Mouse (Mus musculus) MEL (cell line): ENCODE results near the gene Akt3. TPM values are rescaled to one million over a fixed set of nuclear protein-coding genes. Genes with fewer than 3 reads are reported as not detected.

Source experiments
- DNase-seq: peaks from one replicate; pipeline ENCODE4 v3.0.0; 2011; ENCODE audit warnings: low read depth, low spot score
- H3K27ac ChIP-seq: 2 replicates; pipeline ENCODE4 v1.5.1; 2012; ENCODE audit warnings: low read depth, mild to moderate bottlenecking, control low read depth, low read length, moderate library complexity; ENCODE audit not compliant: control insufficient read depth
- H3K27me3 ChIP-seq, 2 experiments: fragments of 150-350 bp in 1 of 2; sonication (generic) in 1 of 2; 2 replicates each; pipeline ENCODE4 v1.6.1; 2012; ENCODE audit warnings: low read length in 2 of 2, mild to moderate bottlenecking in 2 of 2, improper control_type of control experiment in 1 of 2, moderate library complexity in 1 of 2; ENCODE audit not compliant: insufficient read depth in 2 of 2, control insufficient read depth in 1 of 2
- H3K36me3 ChIP-seq, 2 experiments: 2 replicates each; pipeline ENCODE4 v1.6.1; 2012 to 2014; ENCODE audit warnings: low read length in 2 of 2, improper control_type of control experiment in 1 of 2, inconsistent platforms in 1 of 2, mild to moderate bottlenecking in 1 of 2; ENCODE audit not compliant: insufficient read depth in 2 of 2, control insufficient read depth in 1 of 2
- H3K4me1 ChIP-seq, 2 experiments: fragments of 150-350 bp in 1 of 2; sonication (generic) in 1 of 2; 2 replicates each; pipeline ENCODE4 v1.6.1; 2012; ENCODE audit warnings: low read length in 2 of 2, improper control_type of control experiment in 1 of 2, mild to moderate bottlenecking in 1 of 2; ENCODE audit not compliant: insufficient read depth in 2 of 2, control insufficient read depth in 1 of 2
- H3K4me3 ChIP-seq, 2 experiments: fragments of 150-350 bp in 1 of 2; sonication (generic) in 1 of 2; 2 replicates each; pipeline ENCODE4 v1.5.1; 2012; ENCODE audit warnings: low read depth in 2 of 2, low read length in 2 of 2, mild to moderate bottlenecking in 2 of 2, moderate library complexity in 2 of 2, control low read depth in 1 of 2, improper control_type of control experiment in 1 of 2; ENCODE audit not compliant: control insufficient read depth in 1 of 2, insufficient read depth in 1 of 2
- H3K79me2 ChIP-seq: 2 replicates; pipeline ENCODE4 v1.6.1; 2012; ENCODE audit warnings: mild to moderate bottlenecking, low read length, moderate library complexity; ENCODE audit not compliant: control insufficient read depth, poor library complexity, insufficient read depth
- H3K9ac ChIP-seq: 2 replicates; pipeline ENCODE4 v1.6.1; 2012; ENCODE audit warnings: low read depth, mild to moderate bottlenecking, control low read depth, low read length, moderate library complexity; ENCODE audit not compliant: control insufficient read depth, poor library complexity, severe bottlenecking
- H3K9me3 ChIP-seq: fragments of 150-350 bp; sonication (generic); replicated peaks from 2 replicates; pipeline ENCODE4 v1.6.1; 2012; ENCODE audit warnings: mild to moderate bottlenecking, low read length, improper control_type of control experiment, moderate library complexity; ENCODE audit not compliant: insufficient read depth
- BHLHE40 ChIP-seq: IDR thresholded peaks from 2 replicates; pipeline ENCODE4 v1.6.1; 2012; ENCODE audit warnings: low read depth, mild to moderate bottlenecking, inconsistent platforms, low read length, improper control_type of control experiment, borderline replicate concordance
- CHD1 ChIP-seq: IDR thresholded peaks from 2 replicates; pipeline ENCODE4 v1.6.1; 2012; ENCODE audit warnings: low read depth, mild to moderate bottlenecking, inconsistent platforms, low read length, improper control_type of control experiment
- CHD2 ChIP-seq: IDR thresholded peaks from 2 replicates; pipeline ENCODE4 v1.6.1; 2011; ENCODE audit warnings: low read length, improper control_type of control experiment
- ELF1 ChIP-seq: IDR thresholded peaks from 2 replicates; pipeline ENCODE4 v1.6.1; 2014; ENCODE audit warnings: low read depth, mild to moderate bottlenecking, inconsistent platforms, low read length, improper control_type of control experiment, moderate library complexity
- EP300 ChIP-seq, 2 experiments: IDR thresholded peaks; 2 replicates each; pipeline ENCODE4 v1.6.1; 2011; ENCODE audit warnings: improper control_type of control experiment in 2 of 2, low read length in 2 of 2, low read depth in 1 of 2, mild to moderate bottlenecking in 1 of 2
- HCFC1 ChIP-seq: IDR thresholded peaks from 2 replicates; pipeline ENCODE4 v1.6.1; 2012; ENCODE audit warnings: low read depth, mild to moderate bottlenecking, inconsistent platforms, low read length, improper control_type of control experiment, moderate library complexity
- JUND ChIP-seq: IDR thresholded peaks from 2 replicates; pipeline ENCODE4 v1.6.1; 2011; ENCODE audit warnings: low read depth, mild to moderate bottlenecking, improper control_type of control experiment, low read length
- KAT2A ChIP-seq: conservative IDR thresholded peaks from 2 replicates; pipeline ENCODE4 v1.6.1; 2012; ENCODE audit warnings: low read depth, low read length, improper control_type of control experiment, inconsistent platforms
- MAFK ChIP-seq: IDR thresholded peaks from 2 replicates; pipeline ENCODE4 v1.6.1; 2011; ENCODE audit warnings: low read depth, mild to moderate bottlenecking, low read length, improper control_type of control experiment, borderline replicate concordance
- MAX ChIP-seq: IDR thresholded peaks from 2 replicates; pipeline ENCODE4 v1.6.1; 2011; ENCODE audit warnings: low read length, improper control_type of control experiment
- MAZ ChIP-seq: IDR thresholded peaks from 2 replicates; pipeline ENCODE4 v1.6.1; 2012; ENCODE audit warnings: low read depth, mild to moderate bottlenecking, inconsistent platforms, low read length, improper control_type of control experiment
- MEF2A ChIP-seq: IDR thresholded peaks from 2 replicates; pipeline ENCODE4 v1.6.1; 2014; ENCODE audit warnings: low read depth, mild to moderate bottlenecking, inconsistent platforms, low read length, improper control_type of control experiment; ENCODE audit not compliant: poor library complexity, insufficient replicate concordance, severe bottlenecking; ENCODE audit errors: extremely low read depth
- MXI1 ChIP-seq: IDR thresholded peaks from 2 replicates; pipeline ENCODE4 v1.6.1; 2011; ENCODE audit warnings: mild to moderate bottlenecking, low read depth, low read length, improper control_type of control experiment
- MYB ChIP-seq: IDR thresholded peaks from 2 replicates; pipeline ENCODE4 v1.6.1; 2011; ENCODE audit warnings: mild to moderate bottlenecking, low read depth, low read length, improper control_type of control experiment
- MYC ChIP-seq: IDR thresholded peaks from 2 replicates; pipeline ENCODE4 v1.6.1; 2011; ENCODE audit warnings: low read depth, mild to moderate bottlenecking, low read length, improper control_type of control experiment, moderate library complexity
- POLR2A ChIP-seq, 2 experiments: IDR thresholded peaks; 2 replicates each; pipeline ENCODE4 v1.6.1; 2011 to 2012; ENCODE audit warnings: low read length in 2 of 2, mild to moderate bottlenecking in 2 of 2, control low read depth in 1 of 2, improper control_type of control experiment in 1 of 2, low read depth in 1 of 2, moderate library complexity in 1 of 2; ENCODE audit not compliant: control insufficient read depth in 1 of 2, insufficient read depth in 1 of 2, poor library complexity in 1 of 2
- POLR2AphosphoS2 ChIP-seq: IDR thresholded peaks from 2 replicates; pipeline ENCODE4 v1.6.1; 2011; ENCODE audit warnings: low read length, improper control_type of control experiment
- POLR2AphosphoS5 ChIP-seq: IDR thresholded peaks from 2 replicates; pipeline ENCODE4 v1.6.1; 2012; ENCODE audit warnings: low read depth, borderline replicate concordance, mild to moderate bottlenecking, inconsistent platforms, low read length, moderate library complexity, mixed read lengths
- RAD21 ChIP-seq: IDR thresholded peaks from 2 replicates; pipeline ENCODE4 v1.6.1; 2011; ENCODE audit warnings: mild to moderate bottlenecking, low read depth, low read length, improper control_type of control experiment
- RCOR1 ChIP-seq: IDR thresholded peaks from 2 replicates; pipeline ENCODE4 v1.6.1; 2012; ENCODE audit warnings: low read depth, mild to moderate bottlenecking, inconsistent platforms, low read length, improper control_type of control experiment
- SIN3A ChIP-seq: IDR thresholded peaks from 2 replicates; pipeline ENCODE4 v1.6.1; 2012; ENCODE audit warnings: low read length, improper control_type of control experiment, inconsistent platforms
- SMC3 ChIP-seq: IDR thresholded peaks from 2 replicates; pipeline ENCODE4 v1.6.1; 2011; ENCODE audit warnings: low read depth, low read length, improper control_type of control experiment
- TAL1 ChIP-seq: IDR thresholded peaks from 2 replicates; pipeline ENCODE4 v1.6.1; 2012; ENCODE audit warnings: mild to moderate bottlenecking, inconsistent platforms, low read length, moderate library complexity, mixed read lengths
- TBP ChIP-seq: IDR thresholded peaks from 2 replicates; pipeline ENCODE4 v1.8.0; 2011; ENCODE audit warnings: low read depth, low read length, improper control_type of control experiment
- UBTF ChIP-seq: IDR thresholded peaks from 2 replicates; pipeline ENCODE4 v1.6.1; 2012; ENCODE audit warnings: low read depth, mild to moderate bottlenecking, inconsistent platforms, low read length, improper control_type of control experiment, moderate library complexity, borderline replicate concordance; ENCODE audit not compliant: insufficient read depth
- USF1 ChIP-seq: IDR thresholded peaks from 2 replicates; pipeline ENCODE4 v1.6.1; 2014; ENCODE audit warnings: low read depth, mild to moderate bottlenecking, inconsistent platforms, low read length, improper control_type of control experiment, moderate library complexity
- USF2 ChIP-seq, 2 experiments: IDR thresholded peaks; 2 replicates each; pipeline ENCODE4 v1.6.1; 2011 to 2012; ENCODE audit warnings: improper control_type of control experiment in 2 of 2, low read length in 2 of 2, borderline replicate concordance in 1 of 2, inconsistent platforms in 1 of 2, low read depth in 1 of 2, mild to moderate bottlenecking in 1 of 2; ENCODE audit not compliant: insufficient read depth in 1 of 2
- ZC3H11A ChIP-seq: IDR thresholded peaks from 2 replicates; pipeline ENCODE4 v1.6.1; 2012; ENCODE audit warnings: low read depth, mild to moderate bottlenecking, inconsistent platforms, low read length, improper control_type of control experiment
- ZKSCAN1 ChIP-seq: IDR thresholded peaks from 2 replicates; pipeline ENCODE4 v1.6.1; 2012; ENCODE audit warnings: low read depth, mild to moderate bottlenecking, inconsistent platforms, low read length, improper control_type of control experiment, moderate library complexity
- ZMIZ1 ChIP-seq: IDR thresholded peaks from 2 replicates; pipeline ENCODE4 v1.6.1; 2012; ENCODE audit warnings: low read depth, mild to moderate bottlenecking, inconsistent platforms, low read length, improper control_type of control experiment, moderate library complexity
- polyA plus RNA-seq, 2 experiments: library from polyadenylated mRNA; stranded (reverse) in 1 of 2; unstranded in 1 of 2; fragments of >175 nt in 1 of 2; fragments of >200 nt in 1 of 2; gene quantifications; 2 replicates each; pipeline versions ENCODE4 v1.2.1 to v1.2.4; 2012; ENCODE audit warnings: low replicate concordance in 2 of 2, low read depth in 1 of 2; ENCODE audit not compliant: insufficient read length in 2 of 2, insufficient read depth in 1 of 2, missing spikeins in 1 of 2
- total RNA-seq: library from RNA; depleted of rRNA; stranded (reverse); fragments of 300-350 nt; gene quantifications from 2 replicates; pipeline ENCODE4 v1.2.3, GENCODE M21; 2012

Akt3 gene
- total and polyA plus RNA-seq, 3 experiments: 3.5 to 6.2 TPM; not detected in 1

GRCm38 (mm10) chr1:177165336-177165735, 92.7 kb downstream of the Akt3 start:
- H3K9ac ChIP-seq: no peak overlapping the region
- H3K36me3 ChIP-seq: no peaks in the 10 kb centered on the region
- H3K27me3 ChIP-seq: no peaks in the 10 kb centered on the region
- H3K4me3 ChIP-seq: no peak overlapping the region
- H3K79me2 ChIP-seq: no peaks in the 10 kb centered on the region
- no peak overlapping the region for H3K27ac ChIP-seq
- no peak for TF ChIP-seq POLR2AphosphoS5
- no peak for TF ChIP-seq CHD2
- no peak for TF ChIP-seq POLR2AphosphoS2
- TF ChIP-seq UBTF: no peak
- no peak for TF ChIP-seq SIN3A
- no peak for TF ChIP-seq USF1
- TF ChIP-seq SMC3: no peak
- TF ChIP-seq MYC: no peak
- no peak for TF ChIP-seq EP300 (IDR thresholded peaks at IDR 0.05; ENCODE audit: low read depth in 1 of 2, low read length in 2 of 2)
- no peak for TF ChIP-seq TBP
- TF ChIP-seq MAX: no peak
- no peak for TF ChIP-seq HCFC1
- TF ChIP-seq CHD1: no peak
- no peak for TF ChIP-seq ELF1
- TF ChIP-seq MAFK: no peak
- no peaks in the 10 kb centered on the region for H3K4me1 ChIP-seq
- H3K9me3 ChIP-seq: no peaks in the 10 kb centered on the region
- DNase-seq: no peak

DNA sequence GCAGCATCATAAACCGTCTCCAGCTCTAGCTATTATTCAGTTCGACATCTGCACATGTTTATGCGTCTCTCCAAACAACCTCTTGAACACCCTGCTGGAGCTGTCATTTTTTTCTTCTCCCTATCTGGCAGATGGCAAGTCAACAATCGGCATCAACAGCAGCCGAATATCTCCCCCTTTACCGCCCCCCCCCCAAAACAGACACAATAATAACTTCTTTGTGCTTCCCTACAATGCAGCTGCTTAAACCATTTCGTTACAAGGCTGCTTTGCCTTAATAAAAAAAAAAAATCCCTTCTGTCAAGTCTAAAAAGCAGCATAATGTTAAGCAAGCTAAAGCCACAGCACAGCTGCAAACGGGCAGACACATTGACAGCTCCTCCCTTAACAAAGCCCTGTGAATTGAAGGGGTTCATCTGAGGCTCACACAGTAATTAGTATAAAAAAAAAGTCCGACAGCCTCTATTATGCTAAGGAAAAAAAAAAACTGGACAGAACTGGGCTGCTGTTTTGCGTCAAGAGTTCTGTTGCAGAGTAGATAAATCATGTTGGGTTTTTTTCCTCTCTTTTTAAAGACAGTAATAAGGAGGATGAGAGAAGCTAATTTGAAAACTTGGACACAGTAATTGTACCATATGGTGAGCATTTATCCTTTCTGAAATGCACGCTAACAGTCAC, 107.5 kb downstream of the Akt3 start:
- Histone ChIP-seq H3K4me1 (no peaks in the 10 kb centered on the region), H3K9me3 (no peaks in the 10 kb centered on the region), H3K27me3 (no peaks in the 10 kb centered on the region), H3K4me3 (no peak overlapping the region), H3K36me3 (no peaks in the 10 kb centered on the region), H3K27ac (no peak overlapping the region), H3K9ac (no peak overlapping the region), H3K79me2 (no peaks in the 10 kb centered on the region)
- DNase-seq: no peak
- TF ChIP-seq TAL1 (no peak), RCOR1 (no peak), MXI1 (no peak), SIN3A (no peak), ZKSCAN1 (no peak), BHLHE40 (no peak), SMC3 (no peak), JUND (no peak), MAFK (no peak), KAT2A (no peak), ZMIZ1 (no peak), MEF2A (no peak), USF2 (IDR thresholded peaks at IDR 0.05; ENCODE audit: borderline replicate concordance in 1 of 2, insufficient read depth in 1 of 2, low read depth in 1 of 2, low read length in 2 of 2) (no peak), MAZ (no peak), RAD21 (no peak), CHD2 (no peak), TBP (no peak), ZC3H11A (no peak), MYB (no peak), POLR2A (IDR thresholded peaks at IDR 0.05; ENCODE audit: control insufficient read depth in 1 of 2, insufficient read depth in 1 of 2, low read depth in 1 of 2, low read length in 2 of 2, poor library complexity in 1 of 2) (no peak)
